Mouse (Mus musculus) gastrocnemius, postnatal 10 days (tissue): ENCODE measurements around the gene Gm20517. TPM values are rescaled to one million over a fixed set of nuclear protein-coding genes. Genes with fewer than 3 reads are reported as not detected.
A peak's percentile ranks its signal among the peaks of the same experiment; 100 is the strongest.
"Not testable (repeated sequence)": the region's sequence is repeated elsewhere in the genome, so short reads cannot be mapped to it uniquely, and the experiment has no call there.

Experiments used
- DNase-seq: peaks from one replicate; pipeline ENCODE4 v3.0.0; 2021; ENCODE audit warnings: mixed read lengths
- total RNA-seq, 2 experiments: library from RNA; stranded (reverse); gene quantifications; 2 replicates each; pipeline ENCODE4 v1.2.3; 2021

The Gm20517 gene
- total RNA-seq, 2 experiments from 2014 or later = 1.8 to 2.1 TPM

DNA sequence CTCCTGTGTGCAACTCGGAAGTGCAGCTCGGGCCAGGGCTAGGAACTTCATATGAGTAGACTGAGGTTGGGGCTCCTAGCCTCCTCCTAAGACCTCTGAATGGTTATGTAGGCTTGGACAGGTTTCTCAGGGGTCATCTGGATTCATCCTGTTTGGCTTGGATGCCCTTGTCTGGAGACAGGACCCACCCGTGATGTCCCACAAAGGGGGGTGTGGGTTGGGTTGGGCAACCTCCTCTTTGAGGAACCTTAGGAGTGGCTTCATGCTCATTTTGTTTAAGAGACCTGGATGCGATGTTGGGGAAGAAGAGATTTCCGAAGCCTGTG, 14.6 kb upstream of the Gm20517 start:
- DNase-seq = no peak

DNA sequence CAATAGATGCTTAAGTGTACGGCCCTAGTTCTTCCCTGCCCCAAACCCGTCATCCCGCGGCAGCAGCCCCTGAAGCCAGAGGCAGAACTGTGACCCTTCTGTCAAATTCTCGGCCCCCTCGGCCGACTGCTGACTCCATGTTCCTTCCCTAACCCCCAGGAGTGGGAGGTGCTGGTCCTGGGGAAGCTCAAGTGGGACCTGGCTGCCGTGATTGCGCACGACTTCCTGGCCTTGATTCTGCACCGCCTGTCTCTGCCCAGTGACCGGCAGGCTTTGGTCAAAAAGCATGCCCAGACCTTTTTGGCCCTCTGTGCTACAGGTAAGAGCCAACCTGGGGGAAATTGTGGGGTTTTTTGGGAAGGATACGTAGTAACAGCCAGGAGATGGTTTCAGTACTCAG, 14.1 kb upstream of the Gm20517 start:
- no peak for DNase-seq

DNA sequence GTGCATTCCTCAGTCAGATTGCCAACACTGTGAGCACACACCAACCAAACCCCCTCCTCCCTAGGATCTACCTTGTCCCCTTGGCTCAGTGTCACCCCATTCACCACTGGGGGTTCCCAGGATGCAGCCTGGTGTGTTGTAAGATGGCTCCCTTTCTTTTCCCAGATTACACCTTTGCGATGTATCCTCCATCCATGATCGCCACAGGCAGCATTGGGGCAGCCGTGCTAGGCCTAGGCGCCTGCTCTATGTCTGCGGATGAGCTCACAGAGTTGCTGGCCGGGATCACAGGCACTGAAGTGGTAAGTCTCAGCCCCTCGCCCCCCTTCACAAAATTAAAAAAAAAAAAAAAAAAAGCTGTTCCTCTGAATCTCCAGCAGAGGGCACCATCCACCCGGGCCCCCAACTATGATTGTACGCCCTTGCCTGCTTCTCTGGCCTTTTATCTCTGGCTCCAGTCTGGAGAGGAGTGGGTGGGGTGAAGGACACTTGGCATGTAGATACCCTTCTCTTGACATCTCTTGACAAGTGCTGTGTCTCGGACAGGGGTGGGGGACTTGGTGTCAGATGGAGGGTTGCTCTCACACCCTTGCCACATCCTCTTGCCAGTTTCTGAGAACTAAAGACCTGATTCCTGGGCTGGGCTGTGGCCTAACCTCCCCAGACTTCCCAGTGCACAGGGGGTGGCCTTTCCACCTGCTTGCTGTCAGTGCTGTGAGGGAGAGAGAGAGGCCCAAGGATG, 13.4 kb upstream of the Gm20517 start:
- no peak for DNase-seq

GRCm38 (mm10) chr17:47598580-47599304, 12.6 kb upstream of the Gm20517 start:
- not testable (repeated sequence) for DNase-seq

GRCm38 (mm10) chr17:47599511-47600297, 11.7 kb upstream of the Gm20517 start:
- DNase-seq = no peak

GRCm38 (mm10) chr17:47600601-47601388, 10.6 kb upstream of the Gm20517 start:
- DNase-seq = no peak

GRCm38 (mm10) chr17:47601389-47601755, 10.0 kb upstream of the Gm20517 start:
- no peak for DNase-seq

DNA sequence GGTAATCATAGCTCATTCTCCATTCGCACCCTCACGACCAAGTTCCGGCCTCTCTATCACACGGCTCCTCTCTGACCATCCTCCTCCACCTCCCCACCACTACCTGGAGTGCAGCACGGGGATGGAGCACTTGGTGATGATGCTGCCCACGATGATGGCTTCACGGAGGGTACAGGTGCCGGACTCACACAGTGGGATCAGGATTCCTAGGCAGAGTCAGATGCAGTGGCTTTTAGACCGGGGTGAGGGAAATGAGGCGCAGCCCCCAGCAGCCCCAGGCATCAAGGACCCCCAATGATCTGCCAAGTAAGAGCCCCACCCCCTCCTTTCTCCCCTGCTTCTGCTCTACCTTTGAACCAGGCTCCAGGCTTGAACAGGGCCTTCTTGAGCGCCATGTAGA, 9.1 kb upstream of the Gm20517 start:
- DNase-seq = no peak

GRCm38 (mm10) chr17:47606220-47606619, 5.2 kb upstream of the Gm20517 start:
- no peak for DNase-seq

DNA sequence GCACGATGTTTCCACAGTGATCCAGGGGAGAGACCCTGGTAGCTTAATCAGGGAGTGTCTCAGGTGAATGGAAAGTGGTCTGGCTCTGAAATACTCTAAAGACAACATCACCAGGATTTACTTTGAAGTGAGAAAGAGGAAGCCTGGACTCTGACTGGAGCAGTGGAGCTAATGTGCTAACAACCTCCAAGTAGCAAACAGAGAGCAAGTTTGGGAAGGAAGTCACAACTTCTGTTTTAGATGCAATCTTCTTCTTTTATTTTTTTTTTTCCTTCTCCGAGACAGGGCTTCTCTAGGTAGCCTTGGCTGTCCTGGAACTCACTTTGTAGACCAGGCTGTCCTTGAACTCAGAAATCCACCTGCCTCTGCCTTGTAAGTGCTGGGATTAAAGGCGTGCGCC, 2.2 kb upstream of the Gm20517 start:
- no peak for DNase-seq

DNA sequence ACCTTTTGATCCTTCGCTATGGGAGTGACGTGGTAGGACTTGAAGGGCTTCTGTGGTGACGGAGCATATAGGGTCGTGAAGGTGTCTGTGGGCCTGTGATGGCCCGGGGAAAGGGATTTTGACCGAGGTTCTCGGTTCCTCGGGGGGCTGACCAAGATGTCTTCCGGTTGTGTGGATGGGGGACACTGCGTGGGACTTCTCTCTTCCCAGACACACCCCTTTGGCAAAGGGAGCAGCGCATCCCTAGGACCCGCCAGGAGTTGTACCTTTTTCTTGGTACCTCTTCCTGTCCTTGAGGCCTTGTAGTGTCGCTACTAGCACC, 233 bp downstream of the Gm20517 start:
- no peak for DNase-seq

GRCm38 (mm10) chr17:47614018-47614417, 2.6 kb downstream of the Gm20517 start:
- DNase-seq = peak; percentile 40

GRCm38 (mm10) chr17:47616119-47616518, 4.7 kb downstream of the Gm20517 start:
- no peak for DNase-seq

DNA sequence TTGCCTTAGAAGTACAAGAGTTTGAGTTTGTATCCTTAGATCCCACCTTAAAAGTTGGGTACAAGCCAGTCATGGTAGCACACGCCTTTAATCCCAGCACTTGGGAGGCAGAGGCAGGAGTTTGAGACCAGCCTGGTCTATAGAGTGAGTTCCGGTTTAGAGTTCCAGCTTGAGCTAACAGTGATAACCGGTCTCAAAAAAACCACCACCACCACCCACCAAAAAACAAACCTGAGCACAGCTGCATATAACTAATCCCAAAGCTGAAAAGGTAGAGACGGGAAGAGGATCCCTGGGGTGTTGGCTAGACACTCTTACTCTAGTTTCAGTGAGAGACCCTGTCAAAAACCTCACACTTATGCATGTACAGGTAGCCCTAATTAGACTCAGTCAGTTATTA, 5.3 kb downstream of the Gm20517 start:
- no peak for DNase-seq

DNA sequence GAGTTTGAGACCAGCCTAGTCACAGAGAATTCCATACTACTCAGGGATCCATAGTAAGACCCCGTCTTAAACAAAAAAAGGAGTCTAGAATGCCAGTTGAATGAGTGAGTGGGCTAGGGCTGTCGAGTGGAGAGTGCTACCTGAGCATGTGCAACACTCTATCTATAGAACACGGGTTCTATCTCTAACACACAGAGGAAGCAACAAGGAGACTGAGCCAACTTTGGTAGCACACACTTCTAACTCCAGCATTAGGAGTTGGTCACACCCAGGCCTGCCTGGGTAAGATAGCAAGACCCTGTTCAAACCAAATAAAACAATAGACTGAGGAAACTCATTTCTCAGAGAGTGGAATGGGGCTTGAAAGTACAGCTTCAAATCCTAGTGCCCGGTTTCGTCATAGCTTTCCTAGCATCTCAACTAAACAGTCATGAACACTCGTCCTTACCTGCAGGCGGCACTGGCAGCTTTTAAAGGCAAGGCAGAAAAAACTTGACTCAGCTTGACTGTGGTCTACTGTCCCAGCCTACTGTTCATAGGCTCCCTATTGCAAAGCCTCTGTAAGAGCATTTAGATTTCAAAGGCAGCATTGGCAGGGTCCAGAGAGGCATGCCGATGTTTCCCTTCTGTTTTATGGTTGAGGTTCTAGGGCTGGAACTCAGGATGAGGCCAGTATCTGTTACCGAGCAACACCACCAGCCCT, 6.4 kb downstream of the Gm20517 start:
- no peak for DNase-seq

GRCm38 (mm10) chr17:47618556-47619311, 7.3 kb downstream of the Gm20517 start:
- DNase-seq = no peak

- DNase-seq = no peak
Measured at GRCm38 (mm10) chr17:47622912-47623554, 11.6 kb downstream of the Gm20517 start.

- DNase-seq = not testable (repeated sequence)
Measured at GRCm38 (mm10) chr17:47624572-47624971, 13.2 kb downstream of the Gm20517 start.

- DNase-seq = no peak
Measured at GRCm38 (mm10) chr17:47625088-47625487, 13.7 kb downstream of the Gm20517 start.

- DNase-seq = no peak
Measured at GRCm38 (mm10) chr17:47626031-47626430, 14.6 kb downstream of the Gm20517 start.

DNA sequence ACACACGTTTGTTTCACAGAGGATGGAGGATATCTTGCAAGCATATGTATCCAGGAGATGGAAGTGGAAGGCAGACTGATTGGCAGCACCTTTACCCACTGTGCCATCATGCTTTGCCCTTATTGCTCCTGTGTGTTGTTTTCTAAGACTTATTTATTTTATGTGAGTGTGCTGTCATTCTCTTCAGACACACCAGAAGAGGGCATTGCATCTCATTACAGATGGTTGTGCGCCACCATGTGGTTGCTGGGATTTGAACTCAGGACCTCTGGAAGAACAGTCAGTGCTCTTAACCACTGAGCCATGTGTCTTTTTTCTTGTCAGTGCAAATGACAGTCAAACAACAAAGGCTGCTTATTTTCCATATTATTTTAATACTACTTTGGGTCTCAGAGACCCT, 16.4 kb downstream of the Gm20517 start:
- DNase-seq = no peak
